Mouse (Mus musculus) ovary, adult 18-20 months (tissue): ENCODE results near the gene Gpr19.
A peak's percentile ranks its signal among the peaks of the same experiment; 100 is the strongest.

Experiments
- DNase-seq: peaks from one replicate; pipeline ENCODE4 v3.0.0; 2022; ENCODE audit warnings: low spot score, mixed read lengths

Gene Gpr19

DNA sequence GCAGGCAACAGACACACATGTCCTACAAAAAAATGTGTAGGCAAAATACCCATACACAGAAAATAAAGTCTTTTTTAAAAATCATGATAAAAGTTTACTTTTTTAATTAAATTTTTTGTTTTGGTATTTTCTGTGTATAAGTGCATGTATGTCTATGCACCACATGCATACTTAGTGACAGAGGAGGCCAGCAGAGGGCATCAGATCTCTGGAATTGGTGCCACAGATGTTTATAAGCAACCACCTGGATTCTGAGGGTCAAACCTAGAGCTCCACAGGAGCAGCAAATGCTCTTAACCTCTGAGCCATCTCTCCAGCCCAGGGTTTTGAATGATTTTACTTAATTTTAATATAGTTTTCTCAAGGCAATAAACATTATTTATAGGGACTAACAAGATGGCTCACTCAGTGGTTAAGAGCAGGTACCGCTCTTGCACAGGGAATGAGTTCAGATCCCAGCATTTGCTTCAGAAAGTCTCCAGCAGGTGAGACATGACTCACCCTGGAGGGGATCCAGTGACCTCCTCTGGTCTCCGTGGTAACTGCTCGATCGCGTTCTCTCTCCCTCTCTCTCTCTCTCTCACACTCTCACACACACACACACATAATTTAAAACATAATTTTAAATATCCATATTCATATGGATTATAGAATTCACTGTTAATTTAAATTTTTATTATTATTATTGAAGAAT lies 50.0 kb downstream of the Gpr19 start:
- no peak for DNase-seq

DNA sequence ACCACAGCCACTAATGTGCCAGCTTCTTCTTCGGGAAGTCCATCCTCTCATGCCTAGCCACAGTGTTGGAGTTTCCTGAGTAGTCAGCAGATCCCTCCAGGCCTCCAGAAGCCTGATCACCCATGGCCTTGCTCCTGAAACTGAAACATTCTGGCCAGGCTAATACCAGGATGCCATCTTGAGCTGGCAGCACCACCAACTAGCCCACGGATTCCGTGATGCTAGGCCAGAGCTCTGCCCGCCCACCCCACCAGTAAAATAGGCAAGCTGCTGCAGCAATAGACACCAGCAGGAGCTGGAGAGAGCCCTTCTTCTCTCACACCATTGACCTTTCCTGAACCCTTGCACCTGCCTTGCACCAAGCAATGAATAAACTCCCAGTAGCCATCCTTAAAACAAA lies 50.8 kb downstream of the Gpr19 start:
- DNase-seq, result no peak

DNA sequence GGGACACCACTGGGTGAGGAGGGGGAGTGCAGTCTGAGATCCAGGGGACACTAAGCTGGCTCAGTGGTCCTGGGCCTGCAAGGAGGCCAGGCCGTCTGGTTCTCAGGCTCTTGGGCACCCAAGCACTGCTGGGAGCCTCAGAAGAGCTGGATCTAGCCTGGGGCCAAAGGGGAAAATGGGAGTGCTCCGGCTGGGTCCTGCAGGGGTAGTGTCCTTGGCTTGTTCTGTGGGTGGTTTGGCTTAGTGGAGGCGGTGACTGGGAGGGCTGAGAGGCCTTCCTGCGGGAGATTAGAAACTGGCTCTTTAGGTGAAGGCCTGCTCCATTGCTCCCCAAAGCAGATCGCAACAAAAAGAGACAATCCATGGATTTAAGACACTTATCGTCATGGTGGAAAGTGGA lies 52.1 kb downstream of the Gpr19 start:
- peak; percentile 34 for DNase-seq

DNA sequence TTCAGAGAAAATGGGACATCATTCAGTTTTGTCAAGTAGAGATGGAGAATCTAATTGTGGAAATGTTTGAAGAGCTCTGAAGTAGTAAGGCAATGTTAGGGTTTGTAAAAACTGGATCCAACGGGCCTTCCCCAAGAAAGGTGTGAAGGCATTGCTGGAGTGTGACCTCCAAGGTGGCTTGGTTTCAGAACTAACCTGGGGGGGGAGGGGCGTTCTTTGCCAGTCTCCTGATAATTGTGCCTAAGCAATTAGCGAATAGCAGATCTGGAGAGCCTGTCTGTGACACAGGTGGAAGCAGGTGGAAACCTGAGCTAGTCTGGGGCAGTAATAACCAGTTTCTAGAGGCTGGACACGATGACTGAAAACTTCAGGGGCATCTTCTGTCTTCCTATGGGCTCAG lies 52.7 kb downstream of the Gpr19 start:
- DNase-seq, result no peak

DNA sequence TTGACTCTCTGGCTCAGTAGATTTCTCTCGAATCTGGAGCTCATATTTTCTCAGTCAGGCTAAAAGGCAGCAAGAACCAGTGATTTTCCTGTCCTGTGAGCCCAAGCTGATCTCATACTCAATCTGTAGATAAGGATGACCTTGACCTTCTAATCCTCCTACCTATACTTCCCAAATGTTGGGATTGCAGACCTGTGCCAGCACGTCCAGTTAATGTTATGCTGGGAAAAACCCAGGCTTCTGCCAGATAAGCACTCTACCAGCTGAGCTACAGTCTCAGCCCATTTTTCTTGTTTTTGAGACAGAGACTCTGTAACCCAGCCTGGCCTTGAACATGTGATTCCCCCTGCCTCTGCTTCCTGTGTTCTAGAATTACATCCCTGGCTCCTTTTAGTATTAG lies 58.0 kb downstream of the Gpr19 start:
- DNase-seq, result no peak

DNA sequence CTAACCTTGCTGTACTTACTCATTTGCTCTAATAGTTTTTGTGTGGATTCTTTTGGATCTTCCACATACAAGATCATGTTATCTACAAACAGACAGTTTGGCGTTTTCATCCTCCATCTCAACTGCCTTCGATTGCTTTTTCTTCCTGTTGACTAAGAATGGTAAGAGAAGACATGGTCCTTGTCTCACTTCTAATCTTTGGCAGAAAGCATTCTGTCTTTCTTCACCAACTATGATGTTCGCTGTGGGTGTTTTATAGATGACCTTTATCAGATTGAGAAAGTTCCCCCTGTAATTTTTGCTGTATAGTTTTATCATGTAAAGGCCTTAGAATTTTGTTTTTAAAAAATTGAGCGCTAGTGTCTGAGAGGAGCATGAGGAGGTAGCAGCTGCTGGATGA lies 60.3 kb downstream of the Gpr19 start:
- DNase-seq, result no peak

DNA sequence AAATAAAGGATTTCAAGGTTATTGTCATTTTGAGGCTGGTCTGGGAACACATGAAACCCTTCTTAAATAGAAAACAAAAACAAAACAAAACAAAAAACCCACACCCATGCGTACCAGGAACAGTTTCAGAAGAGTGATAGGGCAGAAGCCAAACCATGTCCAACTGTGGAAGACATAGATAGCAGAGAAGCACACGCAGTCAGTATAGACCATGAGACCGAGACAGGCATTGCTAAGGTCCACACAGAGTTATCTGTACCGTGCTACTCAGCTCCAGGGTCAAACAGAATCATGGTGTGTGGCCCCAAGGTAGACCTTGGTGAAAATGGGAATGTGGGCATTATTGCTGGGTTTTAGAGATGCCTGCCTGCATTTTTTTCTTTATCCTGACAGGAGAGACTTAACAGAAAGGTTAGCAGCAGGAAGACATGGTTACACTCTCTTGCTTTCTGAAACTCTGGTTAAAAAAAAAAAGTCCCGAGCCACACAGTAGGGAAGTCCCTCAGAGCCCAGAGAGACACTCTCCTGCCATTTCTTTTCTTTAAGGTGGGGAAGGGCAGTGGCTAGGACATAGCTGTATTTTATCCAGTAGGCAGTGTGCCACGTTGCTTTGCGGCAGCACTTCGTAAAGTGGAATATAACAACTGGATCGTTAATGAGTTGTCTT lies 63.7 kb downstream of the Gpr19 start:
- DNase-seq, result no peak

DNA sequence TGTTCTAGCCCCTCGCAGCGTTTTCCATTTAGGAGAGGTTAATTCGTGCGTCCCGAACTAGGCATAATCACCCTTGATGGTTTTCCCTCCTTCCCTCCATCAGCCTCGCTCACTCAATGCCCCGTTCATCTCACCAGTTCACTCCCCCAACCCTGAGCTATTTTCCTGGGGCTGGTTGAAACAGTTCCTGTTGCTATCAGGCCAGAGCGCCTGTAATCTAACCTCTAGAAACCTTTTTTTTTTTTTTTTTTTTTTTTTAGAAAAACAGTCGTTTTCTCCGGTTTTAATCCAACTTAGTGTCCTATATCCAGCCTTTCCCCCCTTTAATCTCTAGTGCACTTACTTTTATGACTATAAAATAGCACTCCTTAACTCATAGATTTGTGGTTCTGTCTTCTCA lies 67.6 kb downstream of the Gpr19 start:
- no peak for DNase-seq

DNA sequence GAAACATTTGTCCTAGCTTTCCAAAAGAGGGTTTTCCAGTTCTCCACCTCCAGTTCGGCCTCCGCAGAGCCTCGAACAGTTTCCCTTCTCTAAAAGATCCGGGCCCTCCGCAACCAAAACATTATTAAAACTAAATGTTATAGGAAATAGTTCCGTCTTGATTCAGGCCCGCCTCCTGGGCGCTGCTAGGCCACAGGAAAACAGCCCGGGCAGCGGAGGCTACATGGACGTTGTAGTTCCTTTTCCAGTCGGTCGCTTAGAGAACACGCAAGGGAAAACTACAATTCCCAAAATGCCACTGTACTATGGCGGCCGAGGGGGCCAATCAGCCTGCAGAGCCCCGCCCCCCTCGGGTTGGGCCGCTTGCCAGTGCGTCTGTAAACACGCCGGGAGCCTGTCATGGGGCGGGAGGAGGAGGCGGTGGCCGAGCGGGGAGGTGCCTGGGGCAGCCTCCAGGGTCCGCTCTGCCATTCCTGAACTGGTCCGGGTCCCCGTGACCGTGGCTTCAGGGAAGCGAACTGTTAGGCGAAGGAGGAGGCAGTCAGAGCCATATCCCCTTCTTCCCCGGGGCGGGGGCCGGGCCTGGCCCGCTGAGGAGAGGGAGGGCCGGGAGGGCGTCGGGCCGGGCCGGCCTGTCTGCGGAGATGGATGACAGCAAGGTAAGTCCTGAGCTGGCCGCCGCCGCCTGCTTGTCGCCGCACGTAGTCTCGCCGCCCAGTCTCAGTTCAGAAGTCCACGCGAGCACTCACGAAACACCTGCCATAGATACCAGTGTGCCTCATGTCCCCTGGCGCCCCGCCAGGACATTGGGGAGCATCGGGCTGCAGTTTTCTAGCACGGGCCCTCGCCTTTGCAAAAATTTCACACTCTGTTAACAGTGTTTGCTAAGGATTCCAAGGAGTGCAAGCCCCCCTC lies 68.3 kb downstream of the Gpr19 start, which contains the start of gene Crebl2:
Gene Crebl2, plus strand, starts transcription at position 369 of the 915 bp plus-strand sequence.
- DNase-seq, result peak; percentile 98

DNA sequence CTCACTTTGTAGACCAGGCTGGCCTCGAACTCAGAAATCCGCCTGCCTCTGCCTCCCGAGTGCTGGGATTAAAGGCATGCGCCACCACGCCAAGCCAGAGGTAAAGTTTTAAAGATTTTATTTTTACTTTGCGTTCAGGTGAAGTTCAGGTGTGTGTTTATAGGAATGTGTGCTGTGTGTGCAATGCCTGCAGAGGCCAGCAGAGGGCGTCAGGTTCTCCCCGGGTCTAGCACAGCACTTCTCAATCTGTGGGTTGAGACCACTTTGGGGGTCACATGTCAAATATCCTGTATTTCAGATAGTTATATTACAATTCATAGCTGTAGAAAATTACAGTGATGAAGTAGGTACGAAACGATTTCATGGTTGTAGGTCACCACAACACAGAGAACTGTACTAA lies 75.5 kb downstream of the Gpr19 start:
- DNase-seq, result no peak

DNA sequence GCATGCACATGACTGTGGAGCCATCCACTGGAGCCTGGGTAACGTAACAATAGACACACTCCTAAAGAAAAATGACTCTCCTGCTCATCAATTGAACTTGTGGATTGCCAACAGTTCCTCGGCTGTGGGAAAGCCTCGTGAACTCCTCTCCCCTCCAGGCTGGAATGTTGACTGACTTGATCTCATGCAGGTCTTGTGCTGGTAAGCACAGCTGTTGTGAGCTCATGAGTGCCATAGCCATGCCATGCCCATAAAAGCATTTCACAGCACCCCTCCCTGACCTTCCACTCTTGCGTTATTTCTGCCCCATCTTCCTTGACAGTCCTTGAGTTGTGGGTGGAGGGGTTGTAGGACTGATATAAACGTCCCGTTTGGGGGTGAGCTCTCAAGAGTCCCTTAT lies 78.0 kb downstream of the Gpr19 start:
- no peak for DNase-seq

DNA sequence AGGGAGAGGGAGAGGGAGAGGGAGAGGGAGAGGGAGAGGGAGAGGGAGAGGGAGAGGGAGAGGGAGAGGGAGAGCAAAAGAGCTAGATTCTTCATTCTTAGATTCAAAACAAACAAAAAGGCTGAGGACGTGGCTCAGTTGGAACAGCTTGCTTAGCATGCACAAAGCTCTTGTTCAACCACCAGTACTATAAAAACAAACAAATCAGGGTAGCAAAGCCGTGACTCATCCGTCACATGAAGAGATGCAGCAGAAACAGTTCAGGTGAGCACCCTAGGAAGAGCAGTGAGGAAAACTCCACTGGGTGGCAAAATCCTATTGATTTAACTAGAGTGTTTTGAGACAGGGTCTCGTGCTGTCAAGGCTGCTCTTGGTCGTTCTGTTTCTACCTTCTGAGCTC lies 78.6 kb downstream of the Gpr19 start:
- no peak for DNase-seq
